Mouse (Mus musculus): ENCODE measurements around the gene Cldn19. TPM values are rescaled to one million over a fixed set of nuclear protein-coding genes. Genes with fewer than 3 reads are reported as not detected.

Gene Cldn19
- polyA plus RNA-seq, 1 experiment = 83.6 TPM

- TF ChIP-seq CTCF (conservative IDR thresholded peaks at IDR 0.05; ENCODE audit: insufficient read depth, insufficient read length, low read depth, low read length) = no peak
- no peak for TF ChIP-seq POLR2A (IDR thresholded peaks at IDR 0.05; ENCODE audit: low read depth, low read length)
- Histone ChIP-seq H3K27ac (ENCODE audit: insufficient read depth, low read depth, low read length) (no peak overlapping the region), H3K4me1 (ENCODE audit: control insufficient read depth, insufficient read depth, low read length) (peaks cover 7% of the 10 kb centered on the region; the same call in 1 of the 2 replicates), H3K36me3 (ENCODE audit: control insufficient read depth, insufficient read depth, low read length) (no peaks in the 10 kb centered on the region), H3K4me3 (ENCODE audit: insufficient read depth, low read depth, low read length) (no peak overlapping the region), H3K27me3 (replicated peaks; ENCODE audit: control insufficient read depth, insufficient read depth, low read length) (no peaks in the 10 kb centered on the region)
- WGBS = 79% methylated on average over 2 of the region's 2 CpGs
- no peak for DNase-seq
Observed at GRCm38 (mm10) chr4:119297361-119297760, 42.1 kb downstream of the Cldn19 start.

DNA sequence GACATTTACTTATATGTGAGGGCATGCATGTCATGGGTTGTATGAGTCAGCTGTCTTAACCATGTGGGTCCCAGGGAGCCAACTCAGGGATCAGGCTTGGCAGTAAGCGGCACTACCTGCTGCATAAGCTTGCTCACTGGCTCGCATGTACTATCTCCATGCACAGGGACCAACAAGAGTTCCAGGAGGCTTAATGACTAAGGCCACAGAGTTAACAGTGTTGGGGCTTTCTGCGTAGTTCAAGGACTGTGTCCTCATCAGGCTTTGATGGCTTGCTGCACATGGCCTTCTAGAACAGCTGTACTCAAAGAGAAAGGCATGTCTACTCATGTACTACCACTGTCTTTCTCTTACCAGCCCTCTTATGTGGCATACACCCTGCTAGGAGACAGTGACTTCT, 45.5 kb downstream of the Cldn19 start:
- 95% methylated on average over 3 of the region's 3 CpGs for WGBS
- Histone ChIP-seq H3K4me1 (ENCODE audit: control insufficient read depth, insufficient read depth, low read length) (peaks cover 12% of the 10 kb centered on the region; the same call in 1 of the 2 replicates), H3K27ac (ENCODE audit: insufficient read depth, low read depth, low read length) (no peak overlapping the region), H3K27me3 (replicated peaks; ENCODE audit: control insufficient read depth, insufficient read depth, low read length) (no peaks in the 10 kb centered on the region), H3K36me3 (ENCODE audit: control insufficient read depth, insufficient read depth, low read length) (no peaks in the 10 kb centered on the region), H3K4me3 (ENCODE audit: insufficient read depth, low read depth, low read length) (no peak overlapping the region)
- no peak for DNase-seq
- TF ChIP-seq POLR2A (IDR thresholded peaks at IDR 0.05; ENCODE audit: low read depth, low read length) (no peak), CTCF (conservative IDR thresholded peaks at IDR 0.05; ENCODE audit: insufficient read depth, insufficient read length, low read depth, low read length) (no peak)

GRCm38 (mm10) chr4:119301777-119302176, 46.6 kb downstream of the Cldn19 start:
- no peaks in the 10 kb centered on the region for H3K27me3 ChIP-seq (replicated peaks; ENCODE audit: control insufficient read depth, insufficient read depth, low read length)
- WGBS = 72% methylated on average over 3 of the region's 3 CpGs
- no peak for DNase-seq
- no peak overlapping the region for H3K4me3 ChIP-seq (ENCODE audit: insufficient read depth, low read depth, low read length)
- TF ChIP-seq CTCF (conservative IDR thresholded peaks at IDR 0.05; ENCODE audit: insufficient read depth, insufficient read length, low read depth, low read length) (no peak), POLR2A (IDR thresholded peaks at IDR 0.05; ENCODE audit: low read depth, low read length) (no peak)
- H3K27ac ChIP-seq (ENCODE audit: insufficient read depth, low read depth, low read length) = no peak overlapping the region
- H3K36me3 ChIP-seq (ENCODE audit: control insufficient read depth, insufficient read depth, low read length) = no peaks in the 10 kb centered on the region
- H3K4me1 ChIP-seq (ENCODE audit: control insufficient read depth, insufficient read depth, low read length) = peaks cover 20% of the 10 kb centered on the region

DNA sequence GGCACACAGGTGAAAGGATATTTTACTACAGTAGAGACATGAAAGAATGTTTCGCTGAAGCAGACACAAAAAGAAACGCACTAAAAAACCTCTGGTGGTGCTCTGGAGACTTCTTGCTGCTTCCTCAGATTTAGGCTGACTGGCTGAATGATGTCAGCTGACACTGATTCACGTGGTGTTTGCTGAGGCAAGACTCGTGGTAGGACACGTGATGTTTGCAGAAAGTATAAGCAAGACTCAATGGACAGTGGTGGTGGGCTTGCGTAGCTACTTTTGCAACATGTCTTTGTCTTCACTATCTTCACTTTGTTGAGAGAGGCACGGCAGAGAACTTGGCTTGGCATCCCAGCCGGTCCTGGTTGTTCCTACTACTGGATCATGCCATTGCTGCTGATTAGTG, 48.1 kb downstream of the Cldn19 start:
- Histone ChIP-seq H3K27me3 (replicated peaks; ENCODE audit: control insufficient read depth, insufficient read depth, low read length) (no peaks in the 10 kb centered on the region), H3K4me3 (ENCODE audit: insufficient read depth, low read depth, low read length) (no peak overlapping the region), H3K4me1 (ENCODE audit: control insufficient read depth, insufficient read depth, low read length) (peaks cover 27% of the 10 kb centered on the region), H3K27ac (ENCODE audit: insufficient read depth, low read depth, low read length) (peak overlapping the region; percentile 64), H3K36me3 (ENCODE audit: control insufficient read depth, insufficient read depth, low read length) (no peaks in the 10 kb centered on the region)
- peak; percentile 61 for DNase-seq
- TF ChIP-seq CTCF (conservative IDR thresholded peaks at IDR 0.05; ENCODE audit: insufficient read depth, insufficient read length, low read depth, low read length) (no peak), POLR2A (IDR thresholded peaks at IDR 0.05; ENCODE audit: low read depth, low read length) (no peak)
- 69% methylated on average over 8 of the region's 8 CpGs for WGBS

DNA sequence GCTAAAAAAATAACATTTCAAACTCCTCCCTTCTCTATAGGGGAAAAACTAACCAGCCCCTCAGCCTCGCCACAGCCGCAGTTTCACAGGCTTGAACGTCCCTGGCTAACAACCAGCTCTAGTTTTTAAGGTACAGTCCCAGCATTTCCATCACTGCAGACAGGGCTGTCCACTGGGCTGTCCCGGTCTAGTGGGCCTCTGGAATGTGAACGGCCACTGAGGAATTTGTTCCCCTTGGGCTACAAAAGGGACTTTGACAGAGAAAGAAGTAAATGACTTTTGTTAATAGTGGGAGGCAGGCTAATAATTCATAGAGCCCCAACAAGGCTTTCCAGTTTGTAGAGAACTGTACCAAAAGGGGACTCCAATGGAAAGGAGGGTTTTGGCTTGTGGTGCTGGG, 50.2 kb downstream of the Cldn19 start:
- TF ChIP-seq POLR2A (IDR thresholded peaks at IDR 0.05; ENCODE audit: low read depth, low read length) (no peak), CTCF (conservative IDR thresholded peaks at IDR 0.05; ENCODE audit: insufficient read depth, insufficient read length, low read depth, low read length) (no peak)
- Histone ChIP-seq H3K4me3 (ENCODE audit: insufficient read depth, low read depth, low read length) (no peak overlapping the region), H3K27ac (ENCODE audit: insufficient read depth, low read depth, low read length) (peak overlapping the region; percentile 81), H3K27me3 (replicated peaks; ENCODE audit: control insufficient read depth, insufficient read depth, low read length) (no peaks in the 10 kb centered on the region), H3K36me3 (ENCODE audit: control insufficient read depth, insufficient read depth, low read length) (no peaks in the 10 kb centered on the region), H3K4me1 (ENCODE audit: control insufficient read depth, insufficient read depth, low read length) (peaks cover 27% of the 10 kb centered on the region)
- peak; percentile 94 for DNase-seq
- WGBS = 38% methylated on average over 5 of the region's 5 CpGs

Other genes starting within 250 kb of the Cldn19 start
- 78.4 and 89.6 TPM in 2 replicates for gene Slc2a1, start 146.7 kb upstream of the Cldn19 start, polyA plus RNA-seq (2012; rRNA removed)
- 16.6 and 19.3 TPM in 2 replicates for gene Zfp691, start 81.2 kb upstream of the Cldn19 start, polyA plus RNA-seq (2012; rRNA removed)
- 0.04 and 0.08 TPM in 2 replicates for gene Ermap, start 65.4 kb upstream of the Cldn19 start, polyA plus RNA-seq (2012; rRNA removed)
- gene Svbp, start 60.1 kb upstream of the Cldn19 start, polyA plus RNA-seq (2012; rRNA removed) = 29.2 and 35.4 TPM in 2 replicates
- gene Tmem269, start 37.2 kb upstream of the Cldn19 start, polyA plus RNA-seq (2012; rRNA removed) = 0.13 and 0.29 TPM in 2 replicates
- 9.9 and 11.8 TPM in 2 replicates for gene AU022252, start 22.7 kb upstream of the Cldn19 start, polyA plus RNA-seq (2012; rRNA removed)
- 16.0 and 18.0 TPM in 2 replicates for gene P3h1, start 22.5 kb upstream of the Cldn19 start, polyA plus RNA-seq (2012; rRNA removed)
- gene Ybx1, start 39.2 kb downstream of the Cldn19 start, polyA plus RNA-seq (2012; rRNA removed) = 202 and 242 TPM in 2 replicates
- gene Ppih, start 65.1 kb downstream of the Cldn19 start, polyA plus RNA-seq (2012; rRNA removed) = 7.1 and 11.2 TPM in 2 replicates
- 2.0 and 2.9 TPM in 2 replicates for gene Ccdc30, start 160.1 kb downstream of the Cldn19 start, polyA plus RNA-seq (2012; rRNA removed)
- 27.8 and 28.5 TPM in 2 replicates for gene Ppcs, start 167.0 kb downstream of the Cldn19 start, polyA plus RNA-seq (2012; rRNA removed)
- gene Zmynd12, start 167.4 kb downstream of the Cldn19 start, polyA plus RNA-seq (2012; rRNA removed) = 1.9 and 3.5 TPM in 2 replicates
- 0.52 and 0.58 TPM in 2 replicates for gene Rimkla, start 237.2 kb downstream of the Cldn19 start, polyA plus RNA-seq (2012; rRNA removed)

Measured in kidney, adult 2 months (tissue).